Mouse (Mus musculus): ENCODE measurements around the gene Rpl23a. TPM values are rescaled to one million over a fixed set of nuclear protein-coding genes. Genes with fewer than 3 reads are reported as not detected.
A peak's percentile ranks its signal among the peaks of the same experiment; 100 is the strongest.

The Rpl23a gene
- 100 to 1,000 TPM; 776 to 812 TPM for total RNA-seq (2021)
- long read RNA-seq, experiment 1, transcript Rpl23a-201 (5 exons, 560 nt), result major isoform, 81 of 81 reads
- long read RNA-seq, experiment 1, partial matches to known transcripts, result 0 of 81 reads
- long read RNA-seq, experiment 1, other reads (novel, unspliced or antisense), result 0 of 81 reads
- long read RNA-seq, experiment 2, transcript Rpl23a-201 (5 exons, 560 nt), result major isoform, 88 of 90 reads
- long read RNA-seq, experiment 2, partial matches to known transcripts, result 0 of 90 reads
- long read RNA-seq, experiment 2, other reads (novel, unspliced or antisense), result 0 of 90 reads

DNA sequence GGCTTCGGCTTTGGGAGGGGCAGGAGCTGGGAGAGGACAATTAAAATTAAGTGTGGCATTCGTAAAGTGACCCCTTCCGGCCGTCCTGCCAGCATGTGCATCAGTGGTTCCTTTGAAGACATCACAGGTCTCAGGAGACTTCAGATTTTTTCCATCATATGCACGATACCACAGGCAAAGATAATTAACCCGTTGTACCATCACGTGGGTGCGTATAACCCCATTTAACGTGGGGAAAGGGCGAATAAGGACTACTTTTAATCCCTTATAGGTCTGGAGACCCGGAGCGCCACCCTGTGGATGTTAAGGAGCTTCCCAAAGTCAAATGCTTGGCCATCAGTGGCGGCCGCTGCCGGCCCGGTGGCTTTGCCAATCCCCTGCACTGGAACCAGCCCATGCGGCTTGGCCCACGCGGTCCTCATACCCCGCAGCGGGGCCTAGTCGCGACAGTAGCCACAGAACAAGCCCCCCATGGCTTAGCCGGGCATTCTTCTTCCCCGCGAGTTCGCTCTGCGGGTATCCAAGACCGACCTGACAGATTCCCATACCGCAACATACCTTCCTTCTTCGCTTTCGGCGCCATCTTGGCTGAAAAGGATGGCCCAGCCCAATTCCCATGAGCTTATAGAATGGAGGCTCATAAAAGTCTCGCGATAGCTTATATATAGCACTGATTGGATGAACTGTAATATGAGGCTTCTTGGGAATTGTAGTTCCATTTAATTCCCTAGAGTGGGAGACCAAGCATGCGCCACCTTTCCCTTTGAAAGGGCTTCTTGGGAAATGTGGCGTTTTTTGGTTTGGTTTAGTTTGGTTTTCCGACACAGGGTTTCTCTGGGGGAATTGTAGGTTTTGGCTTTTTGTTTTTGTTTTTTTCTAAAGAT, at the start of gene Rpl23a:
Gene Rpl23a (minus strand): TSS at position 624 of the 884 bp plus-strand sequence.
- intact Hi-C loops (cut with DNase I), result no loop called here
- DNase-seq, result peak; percentile 64 to 79

DNA sequence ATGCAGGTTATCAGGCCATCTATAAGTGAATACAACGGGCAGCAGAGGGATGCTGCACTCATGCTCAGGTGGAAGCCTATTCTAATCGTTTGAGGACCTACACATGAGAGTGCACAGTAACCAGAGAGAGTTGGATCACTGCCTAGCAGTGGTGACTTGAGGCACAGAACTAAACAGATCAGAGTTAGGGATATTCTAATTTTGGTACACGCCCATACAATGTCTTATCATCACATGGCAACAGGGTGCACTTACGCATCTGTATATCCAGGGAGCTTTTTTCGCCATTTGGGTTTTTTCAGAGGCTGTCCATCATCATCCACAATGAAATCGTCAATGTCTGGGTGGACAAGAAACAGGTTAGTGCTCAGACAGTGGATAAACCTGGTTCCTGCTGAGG, 48.1 kb upstream of the Rpl23a start:
- intact Hi-C loops (cut with DNase I), result loop anchor here (5.0 kb wide), 1 partner anchor 41 kb away; no protein-coding TSS in a partner anchor
- no peak for DNase-seq

DNA sequence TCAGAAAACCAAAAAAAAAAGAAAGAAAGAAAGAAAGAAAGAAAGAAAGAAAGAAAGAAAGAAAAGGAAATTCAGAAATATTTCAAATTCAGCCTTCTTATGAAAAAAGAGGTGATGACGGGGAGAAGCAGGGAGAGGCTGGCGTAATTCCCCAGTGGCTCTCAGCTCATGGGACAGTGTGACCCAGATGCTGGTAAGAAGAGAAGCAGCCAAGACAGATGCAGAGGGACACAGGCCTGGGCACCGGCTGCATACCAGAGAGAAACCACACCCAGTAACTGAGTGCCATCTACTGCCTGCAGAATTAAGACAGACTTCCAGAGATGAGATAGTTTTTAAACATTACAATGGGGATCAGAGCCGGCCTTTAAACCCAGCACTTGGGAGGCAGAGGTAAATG, 40.2 kb upstream of the Rpl23a start:
- DNase-seq, result no peak
- intact Hi-C loops (cut with DNase I), result no loop called here

- DNase-seq, result no peak
- intact Hi-C loops (cut with DNase I), result no loop called here
Observed at GRCm38 (mm10) chr11:78215709-78216317, 32.4 kb upstream of the Rpl23a start.

- intact Hi-C loops (cut with DNase I), result no loop called here
- DNase-seq, result peak in 1 of 2 experiments; percentile 14
Observed at GRCm38 (mm10) chr11:78213086-78213817, 29.9 kb upstream of the Rpl23a start.

GRCm38 (mm10) chr11:78211513-78211912, 28.1 kb upstream of the Rpl23a start:
- no peak for DNase-seq
- intact Hi-C loops (cut with DNase I), result no loop called here

DNA sequence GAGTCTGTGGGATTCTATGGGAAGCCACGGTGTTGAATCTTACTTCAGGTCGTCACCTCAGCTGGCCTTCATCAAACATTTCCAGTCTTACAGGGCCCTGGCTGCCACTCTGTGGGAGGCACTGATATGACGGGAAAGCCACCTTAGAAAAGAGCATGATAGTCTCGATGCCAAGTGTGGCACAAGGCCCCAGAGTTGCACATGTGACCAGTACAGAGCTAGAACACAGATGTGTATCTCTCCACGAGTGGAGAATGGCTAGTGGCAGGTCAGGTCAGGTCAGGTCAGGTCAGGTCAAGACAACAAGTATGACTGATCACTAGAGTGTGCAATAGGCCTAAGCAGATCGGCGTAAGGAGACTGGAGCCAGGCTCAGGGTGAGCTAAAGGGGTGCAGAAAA, 27.2 kb upstream of the Rpl23a start:
- DNase-seq, result no peak
- intact Hi-C loops (cut with DNase I), result no loop called here

GRCm38 (mm10) chr11:78209886-78210285, 26.5 kb upstream of the Rpl23a start:
- intact Hi-C loops (cut with DNase I), result no loop called here
- no peak for DNase-seq

DNA sequence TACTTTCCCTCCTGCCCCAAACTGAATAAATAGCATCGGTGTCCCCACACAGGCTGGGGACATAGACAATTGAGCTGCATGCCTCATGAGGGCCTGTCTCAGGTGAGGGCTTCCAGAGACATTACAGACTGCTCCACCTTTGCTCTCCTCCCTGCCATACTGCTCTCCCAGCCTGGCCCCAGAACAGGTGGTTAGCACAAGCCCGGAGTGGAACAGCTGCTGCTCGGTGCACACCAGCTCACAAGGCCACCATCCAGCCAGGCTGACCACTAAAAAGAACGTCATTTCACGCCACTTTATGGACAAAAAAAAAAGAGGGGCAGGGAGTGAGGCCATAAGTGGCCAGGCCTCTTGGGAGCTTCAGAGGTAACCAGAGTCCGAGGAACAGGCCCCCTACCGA, 23.8 kb upstream of the Rpl23a start:
- DNase-seq, result no peak
- intact Hi-C loops (cut with DNase I), result no loop called here

- intact Hi-C loops (cut with DNase I), result no loop called here
- DNase-seq, result no peak
Observed at GRCm38 (mm10) chr11:78205361-78206206, 22.2 kb upstream of the Rpl23a start.

DNA sequence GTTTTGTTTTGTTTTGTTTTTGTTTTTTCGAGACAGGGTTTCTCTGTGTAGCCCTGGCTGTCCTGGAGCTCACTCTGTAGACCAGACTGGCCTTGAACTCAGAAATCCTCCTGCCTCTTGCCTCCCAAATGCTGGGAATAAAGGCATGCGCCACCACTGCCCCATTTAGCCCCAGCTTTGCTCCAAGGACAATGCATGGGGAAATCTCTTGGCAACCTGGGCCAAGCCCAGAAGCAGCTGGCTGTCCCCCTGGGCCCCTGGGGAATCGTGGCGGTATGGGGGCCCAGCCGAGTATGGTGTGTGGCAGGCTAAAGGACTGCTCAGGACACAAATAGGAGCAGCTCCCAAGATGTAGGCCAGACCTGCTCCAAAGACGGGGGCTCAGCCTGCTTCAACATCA, 20.9 kb upstream of the Rpl23a start:
- no peak for DNase-seq
- intact Hi-C loops (cut with DNase I), result no loop called here

GRCm38 (mm10) chr11:78202372-78202771, 19.0 kb upstream of the Rpl23a start:
- no peak for DNase-seq
- intact Hi-C loops (cut with DNase I), result no loop called here

- intact Hi-C loops (cut with DNase I), result no loop called here
- DNase-seq, result no peak
Observed at GRCm38 (mm10) chr11:78195101-78195863, 11.9 kb upstream of the Rpl23a start.

DNA sequence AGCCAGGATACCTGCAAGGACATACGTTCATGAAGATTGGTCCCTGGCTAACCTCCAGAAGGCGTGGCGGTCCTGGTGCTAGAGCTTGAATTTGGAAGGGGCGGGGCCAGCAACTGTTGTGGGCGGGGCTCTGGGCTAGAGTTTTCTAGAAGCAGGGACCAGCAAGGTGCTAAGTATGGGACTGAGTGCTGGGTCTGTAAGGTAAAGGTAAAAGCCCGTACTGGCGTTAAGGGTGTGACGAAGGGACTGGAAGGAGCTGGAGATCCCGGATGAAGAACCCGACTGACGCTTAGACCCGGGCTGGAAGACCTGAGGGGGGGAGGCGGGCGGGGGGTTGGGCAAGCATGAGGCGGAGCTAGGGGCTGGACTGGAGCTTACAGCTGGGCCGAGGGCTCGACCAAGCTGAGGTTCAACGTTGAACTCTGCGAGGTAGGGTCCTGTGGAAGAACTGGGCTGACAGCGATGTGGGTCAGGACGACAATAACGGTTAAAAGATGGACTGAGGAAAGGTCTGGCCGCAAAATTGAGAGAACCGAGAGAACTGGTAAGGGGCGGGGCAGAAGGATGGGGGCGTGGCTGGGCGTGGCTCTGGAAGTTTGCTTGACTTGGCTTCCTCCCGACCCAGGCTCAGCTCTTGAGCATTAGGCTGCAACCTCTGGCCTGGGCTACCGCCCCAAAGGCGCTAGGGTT, 11.2 kb upstream of the Rpl23a start:
- intact Hi-C loops (cut with DNase I), result no loop called here
- peak; percentile 74 to 80 for DNase-seq

DNA sequence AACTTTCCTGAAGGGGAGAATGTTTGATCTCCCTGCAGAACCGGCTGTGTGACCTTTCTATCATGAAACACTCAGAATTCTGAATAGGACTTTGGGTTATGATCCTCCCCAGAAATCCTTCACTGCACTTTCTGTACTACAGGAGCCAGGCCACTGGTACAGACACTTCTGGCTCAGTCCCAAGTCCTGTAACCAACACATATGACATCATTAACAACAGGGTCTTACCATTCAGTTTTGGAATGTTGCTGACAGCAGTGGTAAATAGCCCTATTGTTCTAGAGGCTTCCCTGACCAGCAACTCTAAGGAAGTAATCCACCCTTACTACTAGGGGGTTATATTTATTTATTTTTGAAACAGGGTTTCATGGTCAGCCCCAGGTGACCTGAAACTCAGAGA, 9.7 kb upstream of the Rpl23a start, which contains the start of gene Proca1:
Gene Proca1 (plus strand): TSS at position 280 of the 400 bp plus-strand sequence.
- DNase-seq, result no peak
- intact Hi-C loops (cut with DNase I), result no loop called here

GRCm38 (mm10) chr11:78190041-78190440, 6.7 kb upstream of the Rpl23a start:
- no peak for DNase-seq
- intact Hi-C loops (cut with DNase I), result no loop called here

DNA sequence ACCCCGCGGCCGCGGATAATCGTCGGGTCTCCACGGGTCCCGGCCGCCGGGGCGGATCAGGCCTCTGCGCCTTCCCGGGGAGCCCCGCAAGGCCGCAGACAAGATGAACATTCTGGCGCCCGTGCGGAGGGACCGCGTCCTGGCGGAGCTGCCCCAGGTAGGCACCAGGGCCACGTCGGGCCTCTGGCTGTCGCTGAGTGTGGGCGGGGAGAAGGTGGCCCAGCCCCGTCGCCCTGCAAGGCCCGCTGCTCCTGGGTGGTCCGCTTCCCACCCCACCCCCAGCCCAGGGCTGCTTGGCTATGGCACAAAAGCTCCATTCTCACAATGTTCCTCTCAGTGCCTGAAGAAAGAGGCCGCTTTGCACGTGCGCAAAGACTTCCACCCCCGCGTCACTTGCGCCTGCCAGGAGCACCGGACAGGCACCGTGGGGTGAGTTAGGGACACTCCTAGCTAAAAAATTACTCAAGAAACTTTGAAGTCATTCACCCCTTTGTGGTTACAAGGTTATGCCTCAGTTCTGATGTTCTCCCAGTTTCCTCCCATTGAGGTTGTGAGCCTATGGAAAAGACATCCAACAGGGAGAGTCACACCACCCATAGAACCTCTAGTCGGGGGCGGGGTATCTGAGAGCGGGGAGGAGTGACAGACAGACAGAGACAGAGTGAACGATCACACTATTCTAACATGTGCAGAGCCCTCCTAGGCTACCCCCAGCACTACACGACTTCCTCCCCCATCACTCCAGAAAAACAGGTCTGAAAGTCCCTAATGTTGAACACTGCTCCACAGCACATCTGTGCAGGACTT, 6.1 kb upstream of the Rpl23a start:
- intact Hi-C loops (cut with DNase I), result no loop called here
- DNase-seq, result peak; percentile 61 to 76

All from heart, postnatal 14 days (tissue).